Mouse (Mus musculus) embryonic stem cell, embryonic (primary cell): ENCODE results near the gene Pabpn1l.

Source experiments
- CTCF ChIA-PET, 4 experiments: fragments of 300-600 bp in 2 of 4; fragments of 350-600 bp in 2 of 4; sonication (Branson Sonifier 250); formaldehyde crosslinking; loops; one replicate each; lab custom pipeline; 2022; ENCODE audit warnings: inconsistent platforms in 2 of 4; lab: Charles Lee
- POLR2A ChIA-PET, 4 experiments: fragments of 300-600 bp in 2 of 4; fragments of 350-600 bp in 2 of 4; sonication (Branson Sonifier 250); formaldehyde crosslinking; loops; one replicate each; lab custom pipeline; 2022; ENCODE audit warnings: antibody characterized with exemption in 4 of 4, inconsistent platforms in 1 of 4; lab: Charles Lee

Pabpn1l gene

DNA sequence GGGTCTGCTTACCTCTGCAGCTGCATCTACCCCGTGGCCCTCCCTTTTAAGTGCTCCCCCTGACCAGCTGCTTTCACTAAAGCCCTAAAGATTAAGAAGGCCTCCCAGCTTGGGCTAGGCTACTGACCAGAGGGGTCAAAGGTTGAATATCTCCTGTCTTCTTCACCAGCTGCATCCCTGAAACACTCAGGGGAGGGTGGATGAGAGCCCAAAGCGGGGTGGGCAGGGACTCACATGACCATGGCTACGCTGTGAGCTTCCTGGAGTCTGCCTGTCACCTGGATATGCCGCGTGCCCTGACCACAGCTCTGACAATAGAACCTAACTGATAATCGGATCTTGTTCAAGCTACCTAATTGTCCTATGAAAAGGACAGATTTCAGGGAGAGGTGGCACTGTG lies at the start of gene Pabpn1l:
Gene Pabpn1l, minus strand, starts transcription at position 13 of the 400 bp plus-strand sequence.
- CTCF ChIA-PET = interaction anchor here (0.6 to 1.5 kb wide), 6 partner anchors 11 to 190 kb away, joined by 3 to 7 read pairs (median 4); partner anchors contain the start of genes Galns (in 1 of the 4) and Trappc2l (in 1 of the 4)
- POLR2A ChIA-PET = interaction anchor here in 2 of 4 experiments (1.2 to 2.2 kb wide), 4 partner anchors 8 to 48 kb away, joined by 3 to 6 read pairs (median 5); partner anchors contain the start of genes Galns (in 1 of the 2) and Trappc2l (in 1 of the 2)

DNA sequence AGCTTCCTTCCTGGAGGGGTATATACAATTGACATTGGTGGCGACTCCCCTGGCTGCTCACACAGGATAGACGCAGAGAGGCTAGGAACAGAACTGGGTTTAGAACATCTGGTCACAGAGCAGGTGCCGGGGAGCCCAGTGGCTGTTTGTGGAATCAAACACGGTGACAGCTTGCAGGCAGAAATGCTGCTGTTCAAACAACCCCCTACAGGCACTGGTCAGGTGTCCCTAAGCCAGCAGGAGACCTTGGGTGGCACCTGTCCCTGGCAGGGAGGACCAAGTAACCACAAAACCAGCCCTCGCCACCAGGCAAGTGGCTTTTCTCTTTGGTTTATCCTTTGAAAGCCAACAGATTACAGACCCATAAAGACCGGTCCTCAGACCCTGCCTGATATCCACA lies 49.4 kb upstream of the Pabpn1l start:
- ChIA-PET CTCF (interaction anchor here in 3 of 4 experiments (0.6 to 2.0 kb wide), 4 partner anchors 12 to 385 kb away, joined by 3 to 6 read pairs (median 4); no protein-coding TSS in a partner anchor), POLR2A (interaction anchor here in 2 of 4 experiments (0.7 to 1.3 kb wide), 2 partner anchors 60 to 67 kb away, joined by 3 read pairs; partner anchors contain the start of genes Galns (in 1 of the 2) and Trappc2l (in 1 of the 2))

- POLR2A ChIA-PET = interaction anchor here in 1 of 4 experiments (1.3 kb wide), 1 partner anchor 59 kb away, joined by 3 read pairs; the partner anchor contains the start of genes Galns and Trappc2l
- CTCF ChIA-PET = interaction anchor here in 3 of 4 experiments (0.6 to 2.0 kb wide), 6 partner anchors 9 to 165 kb away, joined by 3 to 6 read pairs (median 3); no protein-coding TSS in a partner anchor
These were observed 48.2 kb upstream of the Pabpn1l start for GRCm38 (mm10) chr8:122670718-122671117.

DNA sequence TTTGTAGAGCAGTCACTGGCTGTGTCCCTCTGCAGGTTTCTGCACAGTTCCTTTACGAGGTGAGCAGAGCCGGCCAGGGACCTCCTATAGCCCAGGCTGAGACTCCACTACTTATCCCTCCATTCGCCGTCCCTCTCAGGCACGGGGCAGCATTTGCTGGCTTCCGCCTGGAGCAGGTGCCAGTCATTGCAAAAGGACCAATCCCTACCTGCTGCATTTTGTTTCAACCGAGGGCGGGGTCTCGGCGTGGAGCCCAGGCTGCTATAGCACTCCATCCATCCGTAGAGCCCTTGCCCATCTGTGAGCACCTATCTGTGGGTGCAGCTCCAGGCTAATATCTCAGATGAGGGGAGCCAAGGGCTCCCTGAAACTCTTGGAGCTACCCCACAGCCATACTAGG lies 47.5 kb upstream of the Pabpn1l start:
- ChIA-PET CTCF (interaction anchor here in 2 of 4 experiments (1.2 to 1.3 kb wide), 3 partner anchors 9 to 52 kb away, joined by 3 read pairs; no protein-coding TSS in a partner anchor), POLR2A (no interaction called here)

- ChIA-PET CTCF (no interaction called here), POLR2A (no interaction called here)
These were observed 46.8 kb upstream of the Pabpn1l start for GRCm38 (mm10) chr8:122669370-122669769.

GRCm38 (mm10) chr8:122667854-122668253 lies 45.3 kb upstream of the Pabpn1l start:
- ChIA-PET POLR2A (interaction anchor here in 2 of 4 experiments (0.6 to 1.4 kb wide), 3 partner anchors 12 to 318 kb away, joined by 3 to 4 read pairs (median 3); no protein-coding TSS in a partner anchor), CTCF (interaction anchor here in 2 of 4 experiments (0.7 to 1.7 kb wide), 4 partner anchors 8 to 208 kb away, joined by 3 to 7 read pairs (median 6); no protein-coding TSS in a partner anchor)

DNA sequence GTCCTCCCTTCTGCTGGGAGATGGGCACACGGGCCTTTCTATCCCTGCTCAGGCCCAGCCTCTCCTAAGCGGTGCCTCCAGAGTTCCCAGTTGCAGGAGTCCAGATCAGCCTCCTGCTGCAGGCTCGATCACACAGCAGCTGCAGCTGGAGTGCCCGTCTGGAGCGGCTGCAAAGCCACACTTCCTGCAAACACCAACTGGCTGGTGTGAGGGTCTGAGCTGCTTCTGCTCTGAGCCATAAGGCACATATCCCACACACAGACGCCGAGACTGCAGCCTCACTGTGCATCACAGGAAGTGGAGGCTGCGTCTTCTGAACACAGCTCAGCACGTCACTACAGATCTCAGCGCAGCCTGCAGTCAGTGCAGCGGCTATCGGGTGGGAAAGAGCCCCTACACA lies 44.3 kb upstream of the Pabpn1l start:
- POLR2A ChIA-PET = interaction anchor here in 1 of 4 experiments (1.3 to 1.4 kb wide), 2 partner anchors 13 to 92 kb away, joined by 3 read pairs; no protein-coding TSS in a partner anchor
- CTCF ChIA-PET = interaction anchor here in 1 of 4 experiments (1.5 kb wide), 1 partner anchor 25 kb away, joined by 5 read pairs; no protein-coding TSS in a partner anchor

- ChIA-PET POLR2A (interaction anchor here in 1 of 4 experiments (0.7 to 1.3 kb wide), 2 partner anchors 14 to 24 kb away, joined by 3 to 5 read pairs; no protein-coding TSS in a partner anchor), CTCF (interaction anchor here in 1 of 4 experiments (0.6 kb wide), 1 partner anchor 31 kb away, joined by 3 read pairs; no protein-coding TSS in a partner anchor)
These were observed 43.8 kb upstream of the Pabpn1l start for GRCm38 (mm10) chr8:122666338-122666764.

- CTCF ChIA-PET = interaction anchor here in 1 of 4 experiments (0.6 kb wide), 1 partner anchor 32 kb away, joined by 3 read pairs; no protein-coding TSS in a partner anchor
- POLR2A ChIA-PET = interaction anchor here in 1 of 4 experiments (0.7 kb wide), 1 partner anchor 23 kb away, joined by 5 read pairs; no protein-coding TSS in a partner anchor
These were observed 43.3 kb upstream of the Pabpn1l start for GRCm38 (mm10) chr8:122665667-122666316.

- ChIA-PET POLR2A (no interaction called here), CTCF (no interaction called here)
These were observed 42.7 kb upstream of the Pabpn1l start for GRCm38 (mm10) chr8:122665221-122665620.

DNA sequence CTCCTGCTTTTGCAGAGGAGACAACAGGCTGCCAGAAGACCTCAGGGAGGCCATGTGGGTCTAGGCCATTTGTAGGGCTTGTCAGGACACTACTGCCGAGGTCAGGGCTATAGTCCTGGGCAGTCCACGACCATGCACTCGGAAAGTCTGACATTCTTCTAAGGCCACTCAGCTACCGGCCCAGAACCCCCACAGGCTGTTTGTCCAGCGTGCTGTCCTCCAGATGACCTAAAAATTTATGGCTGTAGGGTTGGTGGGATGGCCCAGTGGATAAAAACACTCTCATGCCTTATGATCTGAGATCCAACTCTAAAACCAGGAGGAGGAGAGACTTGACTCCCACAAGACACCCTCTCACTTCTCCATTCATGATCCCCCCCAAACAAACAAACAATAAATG lies 41.1 kb upstream of the Pabpn1l start:
- ChIA-PET CTCF (no interaction called here), POLR2A (interaction anchor here in 1 of 4 experiments (0.7 kb wide), 1 partner anchor 31 kb away, joined by 3 read pairs; no protein-coding TSS in a partner anchor)

GRCm38 (mm10) chr8:122663106-122663505 lies 40.6 kb upstream of the Pabpn1l start:
- POLR2A ChIA-PET = no interaction called here
- CTCF ChIA-PET = no interaction called here

DNA sequence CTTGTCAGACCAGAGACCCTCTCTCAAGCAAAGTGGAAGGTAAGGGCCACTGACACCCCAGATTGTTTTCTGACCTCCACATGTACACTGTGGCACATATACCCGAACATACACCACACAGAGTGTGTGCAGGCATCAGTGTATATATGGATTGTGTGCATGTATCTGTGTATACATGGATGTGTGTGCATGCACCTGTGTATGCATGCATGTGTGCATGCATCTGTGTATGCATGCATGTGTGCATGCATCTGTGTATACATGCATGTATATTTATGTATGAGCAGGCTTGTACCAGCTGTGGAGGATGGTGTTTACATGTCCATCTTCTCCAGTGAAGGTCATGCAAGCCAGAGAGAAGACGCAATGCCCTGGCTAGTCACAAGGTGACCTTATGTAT lies 39.4 kb upstream of the Pabpn1l start:
- CTCF ChIA-PET = interaction anchor here in 1 of 4 experiments (1.0 kb wide), 1 partner anchor 9 kb away, joined by 3 read pairs; no protein-coding TSS in a partner anchor
- POLR2A ChIA-PET = interaction anchor here in 1 of 4 experiments (0.6 kb wide), 1 partner anchor 106 kb away, joined by 3 read pairs; no protein-coding TSS in a partner anchor

GRCm38 (mm10) chr8:122661138-122661537 lies 38.6 kb upstream of the Pabpn1l start:
- CTCF ChIA-PET = interaction anchor here in 3 of 4 experiments (0.6 to 1.8 kb wide), 5 partner anchors 10 to 170 kb away, joined by 3 to 7 read pairs (median 3); no protein-coding TSS in a partner anchor
- POLR2A ChIA-PET = no interaction called here

GRCm38 (mm10) chr8:122660022-122660421 lies 37.5 kb upstream of the Pabpn1l start:
- ChIA-PET POLR2A (interaction anchor here in 3 of 4 experiments (0.6 to 2.2 kb wide), 7 partner anchors 20 to 461 kb away, joined by 3 to 4 read pairs (median 3); no protein-coding TSS in a partner anchor), CTCF (interaction anchor here (0.5 to 2.3 kb wide), 65 partner anchors 8 to 1730 kb away, joined by 3 to 14 read pairs (median 4); partner anchors contain the start of genes Galns (in 1 of the 4) and Pabpn1l (in 1 of the 4))

- ChIA-PET CTCF (interaction anchor here (0.6 to 2.3 kb wide), 10 partner anchors 10 to 860 kb away, joined by 3 to 12 read pairs (median 6); partner anchors contain the start of gene Gas8 (in 1 of the 4)), POLR2A (interaction anchor here in 3 of 4 experiments (0.5 to 2.2 kb wide), 5 partner anchors 19 to 156 kb away, joined by 3 to 4 read pairs (median 4); partner anchors contain the start of gene Cdt1 (in 1 of the 3))
These were observed 36.2 kb upstream of the Pabpn1l start for GRCm38 (mm10) chr8:122658807-122659160.

DNA sequence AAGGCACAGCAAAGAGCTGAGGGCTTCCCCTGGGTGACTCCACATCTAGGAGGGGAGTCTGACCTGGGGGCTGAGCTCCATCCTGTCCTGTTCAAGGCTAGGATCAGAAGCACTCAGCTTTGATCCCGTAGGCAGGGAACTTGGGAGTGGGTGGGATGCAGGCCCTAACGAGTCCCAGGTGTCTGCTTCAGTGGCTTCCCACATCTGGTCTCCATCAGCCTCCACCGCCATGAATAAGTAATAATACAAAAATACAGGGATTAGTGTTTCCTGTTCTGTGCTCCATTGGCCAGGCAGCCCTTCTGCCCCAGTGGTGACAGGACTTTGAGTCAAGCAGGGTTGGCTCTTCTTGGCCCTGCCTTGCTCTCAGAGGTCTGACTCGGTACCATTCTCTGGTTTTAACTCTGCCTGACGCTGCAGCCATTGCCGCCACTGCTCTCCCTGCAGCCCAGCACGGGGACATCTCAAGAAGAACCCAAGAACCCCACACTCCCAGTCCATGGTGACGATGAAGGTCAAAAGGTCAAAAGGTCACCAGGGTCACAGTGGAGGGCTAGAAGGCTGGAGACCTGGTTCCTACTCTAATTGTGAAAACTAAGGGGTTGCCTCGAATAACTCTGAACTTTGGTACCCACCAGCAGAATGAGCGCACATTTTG lies 35.7 kb upstream of the Pabpn1l start:
- CTCF ChIA-PET = interaction anchor here in 2 of 4 experiments (0.6 to 2.3 kb wide), 4 partner anchors 10 to 40 kb away, joined by 3 to 12 read pairs (median 8); no protein-coding TSS in a partner anchor
- POLR2A ChIA-PET = interaction anchor here in 2 of 4 experiments (0.6 to 2.2 kb wide), 5 partner anchors 18 to 156 kb away, joined by 3 to 4 read pairs (median 3); partner anchors contain the start of gene Cdt1 (in 1 of the 2)
